Mouse (Mus musculus): ENCODE measurements around the gene Cdkn1c.

Cdkn1c gene

GRCm38 (mm10) chr7:143473347-143474101 is 12.7 kb upstream of the Cdkn1c start, which contains the start of gene Slc22a18:
Gene Slc22a18 (plus strand): TSS chr7:143473736.
- no peak for DNase-seq (ENCODE audit: low spot score in 2 of 2)

DNA sequence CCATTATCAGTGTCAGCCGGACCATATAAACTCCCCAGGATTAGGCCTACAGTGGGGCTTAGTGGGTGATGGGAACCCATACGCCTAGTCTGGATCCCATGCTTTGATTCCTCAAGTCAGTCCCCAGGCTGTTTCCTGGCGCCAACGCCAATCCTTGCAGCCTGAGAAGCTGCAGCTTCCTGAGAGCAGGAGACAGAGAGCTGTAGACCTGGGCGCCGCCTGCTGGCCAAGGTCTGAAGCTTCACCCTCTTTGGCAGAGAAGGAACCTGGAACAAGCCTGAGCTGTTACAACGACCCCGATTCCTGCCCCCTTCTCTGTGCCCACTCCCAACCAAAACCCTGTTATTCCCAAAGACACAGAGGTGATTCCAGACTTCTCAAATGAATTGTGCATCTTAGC is 9.1 kb upstream of the Cdkn1c start:
- DNase-seq (ENCODE audit: low spot score in 2 of 2), result peak; percentile 73 to 84

- no peak for DNase-seq (ENCODE audit: low spot score in 2 of 2)
Observed at GRCm38 (mm10) chr7:143467714-143468113, 6.9 kb upstream of the Cdkn1c start.

GRCm38 (mm10) chr7:143466099-143466677 is 5.3 kb upstream of the Cdkn1c start:
- DNase-seq (ENCODE audit: low spot score in 2 of 2), result peak; percentile 84 to 85

DNA sequence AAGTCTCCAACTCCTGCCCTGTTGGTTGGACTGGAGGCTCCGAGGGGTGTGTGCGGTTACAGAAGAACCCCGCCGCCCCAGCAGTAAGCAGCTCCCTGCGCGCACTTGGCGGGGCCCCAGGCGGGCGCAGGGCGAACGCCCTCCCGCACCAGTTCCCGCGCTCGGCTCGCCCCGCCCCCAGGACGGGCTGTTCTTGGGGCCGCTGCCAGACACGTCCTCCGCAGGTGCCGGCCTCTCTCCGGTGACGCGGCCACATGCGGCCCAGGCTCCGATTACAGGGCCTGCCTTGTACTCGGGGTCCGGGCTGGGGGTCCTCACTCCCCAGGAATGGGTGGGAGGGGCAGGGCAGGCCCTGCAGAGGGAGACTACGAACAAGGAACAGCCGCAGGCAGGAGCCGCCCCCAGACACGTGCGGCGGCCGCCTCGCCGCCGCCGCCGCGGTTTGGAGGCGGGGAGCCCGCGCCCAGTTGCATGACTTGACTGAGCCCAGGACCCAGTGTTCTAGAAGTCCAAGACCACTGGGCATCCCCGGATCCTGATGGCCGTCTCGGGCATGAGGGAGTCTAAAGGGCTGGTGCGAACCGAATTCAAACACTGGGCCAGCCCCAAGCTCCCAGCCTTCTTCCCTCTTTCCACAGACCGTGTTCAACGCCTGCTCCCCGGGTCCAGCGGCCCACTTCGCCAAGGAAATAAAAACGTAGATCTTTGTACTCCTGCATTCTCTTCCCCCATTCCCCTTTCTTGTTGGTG is 4.1 kb upstream of the Cdkn1c start:
- peak in 1 of 2 experiments; percentile 24 for DNase-seq (ENCODE audit: low spot score in 2 of 2)

GRCm38 (mm10) chr7:143463865-143464415 is 3.1 kb upstream of the Cdkn1c start:
- peak; percentile 75 to 82 for DNase-seq (ENCODE audit: low spot score in 2 of 2)

DNA sequence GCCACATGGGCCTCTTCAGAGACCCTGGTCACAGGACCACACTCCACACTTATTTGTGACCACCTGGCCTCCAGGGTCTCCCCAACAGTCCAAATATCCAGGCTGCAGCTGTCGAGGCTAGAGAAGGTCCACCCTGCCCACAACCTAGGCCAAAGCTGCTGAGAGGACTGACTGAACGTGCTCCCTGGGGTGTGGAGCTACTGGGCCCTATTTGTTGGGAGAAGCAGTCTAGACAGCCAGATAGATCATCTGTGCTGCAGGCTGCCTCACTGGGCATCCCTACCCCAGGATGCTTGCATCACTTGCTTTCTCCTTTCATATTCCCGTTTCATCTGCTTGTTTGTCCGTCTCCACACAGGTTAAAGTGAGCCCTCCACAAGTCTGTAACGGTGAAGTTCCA is 1.7 kb upstream of the Cdkn1c start:
- DNase-seq (ENCODE audit: low spot score in 2 of 2), result no peak

DNA sequence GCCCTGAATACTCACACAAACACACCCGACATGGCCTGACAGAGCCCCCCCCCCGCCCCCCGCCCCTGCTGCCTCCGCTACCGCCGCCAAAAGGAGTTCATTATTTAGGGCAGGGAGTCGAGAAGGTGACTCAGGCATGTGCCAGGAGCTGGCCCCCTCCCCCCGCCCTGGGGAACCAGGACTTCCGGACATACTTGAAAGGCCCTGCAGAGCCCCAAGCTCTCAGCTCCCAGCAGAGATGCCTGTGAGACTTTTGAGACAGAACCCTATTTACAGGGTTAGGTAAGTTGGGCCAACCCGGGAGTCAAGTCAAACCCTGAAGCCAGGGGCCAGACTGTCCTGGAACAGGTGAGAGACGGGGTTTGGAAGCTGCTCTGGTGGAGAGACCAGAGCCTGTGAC is 1.1 kb upstream of the Cdkn1c start:
- DNase-seq (ENCODE audit: low spot score in 2 of 2), result no peak

DNA sequence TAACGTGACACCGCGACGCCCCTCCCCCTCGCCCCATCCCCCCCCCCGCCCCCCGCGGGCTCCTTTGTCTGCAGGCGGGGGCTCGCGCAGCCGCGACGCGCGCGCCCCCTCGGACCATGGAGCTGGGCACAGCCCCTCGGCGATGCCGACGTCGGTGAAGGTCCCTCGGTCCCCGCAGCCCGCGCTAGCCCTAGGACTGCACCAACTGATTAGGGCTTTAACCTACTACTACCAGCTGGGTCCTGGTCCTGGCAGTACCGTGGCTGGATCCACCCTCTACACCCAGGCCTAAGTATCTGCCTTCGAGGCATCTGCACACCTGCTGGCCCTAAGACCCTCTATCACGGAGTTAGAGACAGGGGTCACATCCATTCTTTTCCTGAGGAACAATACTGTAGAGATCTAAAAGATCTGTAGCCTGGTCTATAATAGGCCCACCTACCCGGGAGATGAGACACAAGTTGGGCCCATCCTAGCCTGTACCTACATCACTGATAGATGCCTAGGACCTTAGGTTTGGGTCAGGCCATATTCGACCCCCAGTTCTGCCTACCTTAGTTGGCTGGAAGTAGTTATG is 532 bp upstream of the Cdkn1c start:
- no peak for DNase-seq (ENCODE audit: low spot score in 2 of 2)

DNA sequence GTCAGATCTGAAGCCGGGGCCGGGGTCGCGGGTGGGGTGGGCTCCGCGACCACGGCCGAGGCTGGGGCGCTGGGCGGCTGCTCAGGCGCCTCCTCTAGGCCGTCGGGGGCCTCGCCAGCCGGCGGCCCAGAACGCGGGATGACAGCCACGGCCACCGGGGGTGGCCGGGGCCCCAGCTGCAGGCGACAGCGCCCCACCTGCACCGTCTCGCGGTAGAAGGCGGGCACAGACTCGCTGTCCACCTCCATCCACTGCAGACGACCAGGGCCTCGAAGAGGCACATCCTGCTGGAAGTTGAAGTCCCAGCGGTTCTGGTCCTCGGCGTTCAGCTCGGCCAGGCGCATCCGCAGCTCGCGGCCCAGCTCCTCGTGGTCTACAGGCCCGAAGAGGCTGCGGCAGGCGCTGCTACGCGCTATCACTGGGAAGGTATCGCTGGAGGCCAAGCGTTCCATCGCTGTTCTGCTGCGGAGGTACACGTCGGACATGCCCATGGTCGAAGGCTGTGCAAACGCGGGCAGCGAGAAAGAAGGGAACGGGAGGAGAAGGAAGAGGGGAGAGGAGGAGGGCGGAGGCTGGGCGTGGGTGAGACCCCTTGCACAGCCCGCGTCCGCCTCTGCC is 524 bp downstream of the Cdkn1c start:
- DNase-seq (ENCODE audit: low spot score in 2 of 2), result no peak

GRCm38 (mm10) chr7:143459332-143460211 is 1.3 kb downstream of the Cdkn1c start:
- DNase-seq (ENCODE audit: low spot score in 2 of 2), result no peak

GRCm38 (mm10) chr7:143458963-143459331 is 1.9 kb downstream of the Cdkn1c start:
- DNase-seq (ENCODE audit: low spot score in 2 of 2), result no peak

GRCm38 (mm10) chr7:143447130-143447529 is 13.7 kb downstream of the Cdkn1c start:
- DNase-seq (ENCODE audit: low spot score in 2 of 2), result no peak

GRCm38 (mm10) chr7:143445651-143446460 is 15.0 kb downstream of the Cdkn1c start:
- no peak for DNase-seq (ENCODE audit: low spot score in 2 of 2)

DNA sequence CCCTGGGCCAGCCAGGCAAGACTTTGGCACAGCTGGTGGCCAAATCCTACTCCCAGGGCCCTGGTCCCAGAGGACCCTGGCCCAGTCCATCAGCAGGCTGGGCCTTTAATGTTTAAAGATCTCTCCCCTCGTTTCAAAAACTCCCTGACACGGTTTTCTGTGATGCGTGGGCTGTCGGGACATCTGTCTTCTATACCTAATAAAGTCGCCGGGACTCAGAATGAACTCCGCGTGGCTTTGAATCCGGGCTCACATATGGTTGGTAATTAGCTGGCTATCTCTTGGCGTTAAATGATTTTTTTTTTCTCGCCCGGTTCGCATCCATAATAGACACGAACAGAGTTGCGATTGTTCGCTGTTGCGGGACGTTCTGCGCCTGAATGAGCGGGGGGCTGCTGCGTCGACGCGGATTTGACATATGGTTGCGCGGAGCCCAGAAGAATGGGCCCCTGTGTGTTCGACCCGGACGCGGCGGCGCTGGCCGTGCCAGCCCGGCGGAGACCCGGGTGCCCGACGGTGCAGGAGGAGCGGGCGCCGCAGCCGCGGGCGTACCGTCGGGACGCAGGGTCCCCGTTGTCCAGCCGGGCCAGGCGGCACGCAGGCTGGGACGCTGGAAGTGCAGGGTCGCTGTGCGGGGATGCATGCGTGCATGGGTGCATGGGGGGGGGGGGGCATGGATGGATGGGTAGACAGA is 15.7 kb downstream of the Cdkn1c start:
- no peak for DNase-seq (ENCODE audit: low spot score in 2 of 2)

- DNase-seq (ENCODE audit: low spot score in 2 of 2), result no peak
Observed at GRCm38 (mm10) chr7:143444580-143444954, 16.3 kb downstream of the Cdkn1c start.

- DNase-seq (ENCODE audit: low spot score in 2 of 2), result no peak
Observed at GRCm38 (mm10) chr7:143438965-143439364, 21.9 kb downstream of the Cdkn1c start.

DNA sequence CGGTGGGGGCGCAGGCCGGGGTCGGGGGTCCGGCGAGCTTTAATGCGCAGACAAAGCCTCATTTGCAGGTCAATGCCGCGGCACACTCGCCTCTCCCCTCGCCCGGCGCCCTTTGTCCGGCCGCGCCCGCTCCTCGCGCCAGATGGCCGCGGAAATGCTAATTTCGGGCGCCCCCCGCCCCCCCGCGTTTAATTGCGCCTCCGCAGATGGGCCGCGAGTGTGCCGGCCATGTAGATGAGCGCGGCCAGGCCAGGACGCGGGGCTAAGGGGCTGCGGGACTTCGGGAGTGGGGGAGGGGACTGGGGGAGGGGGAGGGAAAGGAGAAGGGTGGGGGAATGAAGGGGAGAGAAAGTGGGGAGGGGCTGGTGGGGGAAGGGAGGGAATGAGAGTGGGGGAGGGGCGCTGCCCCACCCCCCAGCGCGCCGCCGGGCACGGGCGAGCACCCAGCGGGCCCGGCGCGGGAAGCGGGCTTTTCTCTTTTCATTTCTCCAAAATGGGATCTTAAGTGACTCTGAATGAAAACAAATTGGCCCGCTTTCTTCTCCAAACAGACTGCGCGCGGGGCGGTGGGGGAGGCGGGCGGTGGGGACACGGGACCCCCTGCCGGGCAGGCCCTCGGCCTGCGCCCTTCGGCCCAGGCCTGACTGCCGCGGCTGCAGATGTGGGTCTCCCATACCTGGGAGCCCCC is 22.8 kb downstream of the Cdkn1c start:
- no peak for DNase-seq (ENCODE audit: low spot score in 2 of 2)
